Mouse (Mus musculus): ENCODE measurements at regions not wholly inside any gene's neighbourhood (a gene's known extent, or its start where the extent isn't known, plus 50 kb on each side); places are given as distances from the start of the nearest gene placed in this dataset.

DNA sequence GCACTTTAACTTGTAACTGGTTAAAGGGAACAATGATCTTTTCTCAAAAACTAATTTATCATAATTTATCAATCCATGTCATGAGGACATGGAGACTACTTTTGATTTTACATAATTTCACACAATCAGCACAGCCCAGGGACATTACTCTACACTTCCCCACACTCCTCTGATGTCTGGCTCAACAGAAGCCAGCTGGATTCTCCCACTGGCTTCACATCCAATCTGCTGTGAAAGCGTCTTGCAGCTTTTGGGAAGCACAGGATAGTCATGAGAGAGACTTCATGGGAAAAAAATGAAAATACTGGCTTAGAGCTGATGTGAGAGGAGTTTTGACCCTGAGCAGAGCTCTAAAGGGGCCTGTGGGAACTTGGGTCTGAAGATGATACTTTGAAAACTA, 61.7 kb upstream of the Hrasls start:
- TF ChIP-seq GATA1 (IDR thresholded peaks at IDR 0.05; ENCODE audit: borderline replicate concordance, low read length) (no peak), FLI1 (IDR thresholded peaks at IDR 0.05; ENCODE audit: low read length) (no peak)
